In the genomic region with DNA sequence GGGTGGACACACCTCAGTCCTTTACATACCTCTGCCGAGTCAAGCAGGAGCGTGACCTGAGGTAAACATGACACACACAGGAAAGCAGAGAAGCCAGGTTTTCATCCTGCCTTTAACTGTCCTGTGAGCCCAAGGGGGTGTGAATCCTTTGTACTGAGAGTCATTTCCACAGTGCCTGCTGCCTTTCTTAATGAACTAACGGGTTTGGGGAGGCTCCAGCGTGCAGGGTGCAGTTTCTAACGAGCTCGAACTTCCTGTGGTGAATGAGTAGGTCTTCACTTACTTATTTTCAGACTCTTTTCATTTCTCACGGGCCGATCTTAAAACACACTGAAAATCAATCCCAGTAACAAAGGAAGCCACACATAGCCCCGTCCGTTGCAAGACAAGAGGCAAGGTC, we compare ENCODE assay signal across 20 mouse cellular contexts. TPM values are rescaled to one million over a fixed set of nuclear protein-coding genes. Genes with fewer than 3 reads are reported as not detected.
DNase-seq lines count a peak whose midpoint lies in the region; ATAC-seq and TF ChIP-seq lines count a peak whose summit lies in the region.
"Had no signal": no experiment of that assay in that cellular context is flagged by ENCODE, and none has a peak within 500 bp of the region (broad histone marks: within the 10 kb centered on the region; RNA-seq: fewer than 3 reads in every experiment).

No protein-coding gene starts in this region.

- WGBS in thymus, adult 2 months, result 5% methylated on average over 10 of the region's 10 CpGs
- WGBS in forebrain, embryonic 13.5 days, result 34% methylated on average over 10 of the region's 10 CpGs

- peak; percentile 51 for DNase-seq in CD4-positive helper T cell, adult 2 months (ENCODE audit: low read depth, low spot score)
- peak; percentile 38 for DNase-seq in thymus, adult 2 months
- DNase-seq in cerebellum, postnatal 4 days (ENCODE audit: low spot score in 2 of 2), result no peak
- DNase-seq in gastrocnemius, adult 18-20 months (ENCODE audit: low spot score), result no peak
- DNase-seq: cerebellum, postnatal 10 days; lung, postnatal 36 days; right cerebral cortex, postnatal 14 days had no signal

- no peaks in the 10 kb centered on the region for H3K36me3 ChIP-seq in thymus, adult 2 months (ENCODE audit: control insufficient read depth, insufficient read depth, low read length)
- no peaks in the 10 kb centered on the region for H3K36me3 ChIP-seq in forebrain, embryonic 13.5 days (ENCODE audit: poor library complexity, severe bottlenecking)
- H3K36me3 ChIP-seq: heart, embryonic 12.5 days; hindbrain, embryonic 10.5 days; intestine, embryonic 15.5 days; limb, embryonic 12.5 days; neural tube, embryonic 13.5 days had no signal

- H3K4me1 ChIP-seq in thymus, adult 2 months (replicated peaks; ENCODE audit: control insufficient read depth, insufficient read depth, low read length), result peaks cover 80% of the 10 kb centered on the region
- no peaks in the 10 kb centered on the region for H3K4me1 ChIP-seq in forebrain, embryonic 13.5 days
- H3K4me1 ChIP-seq: hindbrain, embryonic 10.5 days; neural tube, embryonic 13.5 days had no signal

- no peak overlapping the region for H3K4me2 ChIP-seq in forebrain, embryonic 13.5 days
- H3K4me2 ChIP-seq: heart, embryonic 12.5 days; intestine, embryonic 15.5 days; limb, embryonic 12.5 days; midbrain, embryonic 11.5 days; neural tube, embryonic 13.5 days had no signal

- H3K4me3 ChIP-seq in thymus, adult 2 months (ENCODE audit: control insufficient read depth, insufficient read depth, low read length), result peak overlapping the region; percentile 28
- H3K4me3 ChIP-seq in forebrain, embryonic 13.5 days, result no peak overlapping the region
- H3K4me3 ChIP-seq: heart, embryonic 12.5 days; hindbrain, embryonic 10.5 days; intestine, embryonic 15.5 days; left cerebral cortex, adult 2 months; limb, embryonic 12.5 days; neural tube, embryonic 13.5 days had no signal

- no peak overlapping the region for H3K9ac ChIP-seq in forebrain, embryonic 13.5 days
- H3K9ac ChIP-seq: heart, embryonic 12.5 days; intestine, embryonic 15.5 days; limb, embryonic 12.5 days; neural tube, embryonic 13.5 days had no signal

- no peaks in the 10 kb centered on the region for H3K9me3 ChIP-seq in forebrain, embryonic 13.5 days (replicated peaks)
- H3K9me3 ChIP-seq: heart, embryonic 12.5 days; hindbrain, embryonic 10.5 days; intestine, embryonic 15.5 days; limb, embryonic 12.5 days; neural tube, embryonic 13.5 days had no signal

- peak overlapping the region; percentile 93 for H3K27ac ChIP-seq in thymus, adult 2 months (ENCODE audit: control insufficient read depth, insufficient read depth, low read length)
- no peak overlapping the region for H3K27ac ChIP-seq in forebrain, embryonic 13.5 days
- H3K27ac ChIP-seq: hindbrain, embryonic 10.5 days; intestine, embryonic 15.5 days; kidney, postnatal 0 days; left cerebral cortex, adult 2 months; limb, embryonic 12.5 days; neural tube, embryonic 13.5 days had no signal

- peak; percentile 73 for ATAC-seq in CD4-positive, CD25-positive, alpha-beta regulatory T cell, adult 4 months
- ATAC-seq in granulocyte monocyte progenitor cell, adult 5-6 weeks (replicated peaks; ENCODE audit: poor library complexity, severe bottlenecking), result peak; percentile 23; the same call in 1 of the 2 replicates
- no peak for ATAC-seq in forebrain, embryonic 13.5 days
- ATAC-seq: forebrain, embryonic 14.5 days; intestine, embryonic 15.5 days had no signal

- no peaks in the 10 kb centered on the region for H3K27me3 ChIP-seq in thymus, adult 2 months (ENCODE audit: control insufficient read depth, insufficient read depth, low read length)
- H3K27me3 ChIP-seq in forebrain, embryonic 13.5 days, result 0 out of 2 replicates have a peak, but pooled peaks cover 8% of the 10 kb centered on the region

- no peak for TF ChIP-seq POLR2A in thymus, adult 2 months (IDR thresholded peaks at IDR 0.05; ENCODE audit: control insufficient read depth, extremely low read depth, insufficient read depth, low read length, poor library complexity)

- TF ChIP-seq CTCF in thymus, adult 2 months (IDR thresholded peaks at IDR 0.05; ENCODE audit: borderline replicate concordance, control insufficient read depth, extremely low read depth, insufficient read depth, low read length, poor library complexity), result no peak

RNA-seq across cellular contexts. Expression of gene Chdh, which starts 5.7 kb away (rescaled TPM):
- polyA plus RNA-seq in CD4-positive, CD25-positive, alpha-beta regulatory T cell, adult 4 months (2017; shearing (Covaris generic)), result 1 to 10 TPM in 1 of 2 experiments, under 1 TPM in 1; 0.52 to 1.5 TPM
- 95.5 and 110 TPM in 2 replicates for total RNA-seq in granulocyte monocyte progenitor cell, adult 5-6 weeks (2014; fragmentation: Nextera tagmentation)
- 95.6 and 95.7 TPM in 2 replicates for total RNA-seq in granulocyte monocyte progenitor cell, adult 5-6 weeks (2017)
- 51.3 and 59.5 TPM in 2 replicates for polyA plus RNA-seq in thymus, adult 2 months (2012; rRNA removed)
- under 1 TPM; 0.36 to 0.37 TPM for total RNA-seq in gastrocnemius, adult 18-20 months (2021)
- polyA plus RNA-seq in forebrain, embryonic 13.5 days (2015; fragmentation: Nextera tagmentation; extraction: Ambion mirVana), result 0.04 TPM in 2 replicates
- total RNA-seq: monocyte, adult 5-6 weeks had no signal
- polyA plus RNA-seq: forebrain, embryonic 14.5 days had no signal

RNA-seq across cellular contexts. Expression of gene Il17rb, which starts 5.8 kb away (rescaled TPM):
- 1 to 10 TPM; 3.1 to 4.5 TPM for polyA plus RNA-seq in CD4-positive, CD25-positive, alpha-beta regulatory T cell, adult 4 months (2017; shearing (Covaris generic))
- total RNA-seq in granulocyte monocyte progenitor cell, adult 5-6 weeks (2014; fragmentation: Nextera tagmentation), result 4.0 and 13.5 TPM in 2 replicates
- 5.2 and 7.2 TPM in 2 replicates for total RNA-seq in granulocyte monocyte progenitor cell, adult 5-6 weeks (2017)
- 50.9 and 57.3 TPM in 2 replicates for polyA plus RNA-seq in thymus, adult 2 months (2012; rRNA removed)
- total RNA-seq in gastrocnemius, adult 18-20 months (2021), result under 1 TPM in 1 of 2 experiments, not detected in 1; 0.09 TPM
- polyA plus RNA-seq in forebrain, embryonic 13.5 days (2015; fragmentation: Nextera tagmentation; extraction: Ambion mirVana), result 0.88 and 1.1 TPM in 2 replicates
- total RNA-seq: monocyte, adult 5-6 weeks had no signal

RNA-seq across cellular contexts. Expression of gene Actr8, which starts 36.4 kb away (rescaled TPM):
- 10 to 100 TPM; 41.7 to 53.9 TPM for polyA plus RNA-seq in CD4-positive, CD25-positive, alpha-beta regulatory T cell, adult 4 months (2017; shearing (Covaris generic))
- 28.3 and 35.6 TPM in 2 replicates for total RNA-seq in granulocyte monocyte progenitor cell, adult 5-6 weeks (2014; fragmentation: Nextera tagmentation)
- total RNA-seq in granulocyte monocyte progenitor cell, adult 5-6 weeks (2017), result 25.5 and 31.8 TPM in 2 replicates
- 27.8 and 30.2 TPM in 2 replicates for polyA plus RNA-seq in thymus, adult 2 months (2012; rRNA removed)
- 10 to 100 TPM; 31.1 to 33.4 TPM for total RNA-seq in gastrocnemius, adult 18-20 months (2021)
- polyA plus RNA-seq in forebrain, embryonic 13.5 days (2015; fragmentation: Nextera tagmentation; extraction: Ambion mirVana), result 87.0 and 98.0 TPM in 2 replicates

RNA-seq across cellular contexts. Expression of gene Selenok, which starts 46.4 kb away (rescaled TPM):
- polyA plus RNA-seq in CD4-positive, CD25-positive, alpha-beta regulatory T cell, adult 4 months (2017; shearing (Covaris generic)), result 100 to 1,000 TPM; 332 to 374 TPM
- 98.9 and 114 TPM in 2 replicates for total RNA-seq in granulocyte monocyte progenitor cell, adult 5-6 weeks (2014; fragmentation: Nextera tagmentation)
- total RNA-seq in granulocyte monocyte progenitor cell, adult 5-6 weeks (2017), result 189 and 222 TPM in 2 replicates
- 28.5 and 32.5 TPM in 2 replicates for polyA plus RNA-seq in thymus, adult 2 months (2012; rRNA removed)
- 10 to 100 TPM; 74.9 to 96.6 TPM for total RNA-seq in gastrocnemius, adult 18-20 months (2021)
- 396 and 460 TPM in 2 replicates for polyA plus RNA-seq in forebrain, embryonic 13.5 days (2015; fragmentation: Nextera tagmentation; extraction: Ambion mirVana)

Comparison
In these comparisons a context has a peak if more than half of its experiments do, and no peak if none do; other contexts are left out.
1. DNase-seq: peak in CD4-positive helper T cell, adult 2 months (single experiment) and thymus, adult 2 months (single experiment); none in cerebellum, postnatal 4 days (0 of 2) and gastrocnemius, adult 18-20 months (single experiment).
2. RNA of gene Chdh, which starts 5.7 kb away (polyA plus RNA-seq): 51.3 to 59.5 TPM in thymus, adult 2 months; 0.52 to 1.5 TPM in CD4-positive, CD25-positive, alpha-beta regulatory T cell, adult 4 months and 0.04 TPM in forebrain, embryonic 13.5 days; every median in the first group is over 10 times any median in the second.